Mouse (Mus musculus) R1 (cell line): Measurements from ENCODE around the gene Gm20390.

ENCODE experiments used
- DNase-seq: peaks from one replicate; pipeline ENCODE4 v3.0.0-alpha.2; 2018; ENCODE audit warnings: low read depth, low spot score

The Gm20390 gene

GRCm38 (mm10) chr11:93968005-93968847 is at the start of gene Gm20390, which contains the start of gene Nme1:
Gene Gm20390 (minus strand): TSS chr11:93968293.
Gene Nme1 (minus strand): TSS chr11:93968521.
- DNase-seq = peak; percentile 98

GRCm38 (mm10) chr11:94003346-94003745 is 35.3 kb upstream of the Gm20390 start:
- DNase-seq = no peak

GRCm38 (mm10) chr11:93999276-93999675 is 31.2 kb upstream of the Gm20390 start:
- DNase-seq = no peak

GRCm38 (mm10) chr11:93997141-93997775 is 29.2 kb upstream of the Gm20390 start:
- peak; percentile 77 for DNase-seq

GRCm38 (mm10) chr11:93996306-93997140 is 28.4 kb upstream of the Gm20390 start:
- peak; percentile 34 for DNase-seq

- DNase-seq = peak; percentile 95
Observed at GRCm38 (mm10) chr11:93995720-93996305, 27.7 kb upstream of the Gm20390 start, which contains the start of gene Spag9. Gene Spag9 (plus strand): TSS chr11:93996091.

- DNase-seq = peak; percentile 83
Observed at GRCm38 (mm10) chr11:93995111-93995719, 27.1 kb upstream of the Gm20390 start.

GRCm38 (mm10) chr11:93994531-93994930 is 26.4 kb upstream of the Gm20390 start:
- no peak for DNase-seq

- DNase-seq = no peak
Observed at GRCm38 (mm10) chr11:93988328-93989062, 20.4 kb upstream of the Gm20390 start.

GRCm38 (mm10) chr11:93987625-93988327 is 19.7 kb upstream of the Gm20390 start:
- no peak for DNase-seq

GRCm38 (mm10) chr11:93987026-93987425 is 18.9 kb upstream of the Gm20390 start:
- DNase-seq = no peak

GRCm38 (mm10) chr11:93986298-93986697 is 18.2 kb upstream of the Gm20390 start:
- no peak for DNase-seq

GRCm38 (mm10) chr11:93985265-93985664 is 17.2 kb upstream of the Gm20390 start:
- DNase-seq = no peak

GRCm38 (mm10) chr11:93984619-93985018 is 16.5 kb upstream of the Gm20390 start:
- no peak for DNase-seq

GRCm38 (mm10) chr11:93979502-93980049 is 11.5 kb upstream of the Gm20390 start:
- no peak for DNase-seq

GRCm38 (mm10) chr11:93972951-93973350 is 4.9 kb upstream of the Gm20390 start:
- peak; percentile 85 for DNase-seq

- DNase-seq = peak; percentile 69
Observed at GRCm38 (mm10) chr11:93969799-93970198, 1.7 kb upstream of the Gm20390 start.

- no peak for DNase-seq
Observed at GRCm38 (mm10) chr11:93969171-93969570, 1.1 kb upstream of the Gm20390 start.

GRCm38 (mm10) chr11:93968848-93969128 is 695 bp upstream of the Gm20390 start:
- no peak for DNase-seq

- DNase-seq = peak; percentile 43
Observed at GRCm38 (mm10) chr11:93967381-93967780, 712 bp downstream of the Gm20390 start.
